Mouse (Mus musculus) small intestine, adult 2 months (tissue): Measurements from ENCODE around the gene Bcl2.

Source experiments
- CTCF ChIP-seq: fragments of 200-500 bp; IDR thresholded peaks from 2 replicates; pipeline ENCODE4 v1.5.1; 2012; ENCODE audit warnings: low read depth, mild to moderate bottlenecking, control low read depth, inconsistent platforms, low read length, moderate library complexity, mixed read lengths; ENCODE audit not compliant: insufficient replicate concordance, insufficient read length; ENCODE audit errors: extremely low read depth
- POLR2A ChIP-seq: fragments of 200-500 bp; IDR thresholded peaks from 2 replicates; pipeline ENCODE4 v1.6.1; 2012; ENCODE audit warnings: low read depth, mild to moderate bottlenecking, control low read depth, inconsistent platforms, low read length, moderate library complexity

DNA sequence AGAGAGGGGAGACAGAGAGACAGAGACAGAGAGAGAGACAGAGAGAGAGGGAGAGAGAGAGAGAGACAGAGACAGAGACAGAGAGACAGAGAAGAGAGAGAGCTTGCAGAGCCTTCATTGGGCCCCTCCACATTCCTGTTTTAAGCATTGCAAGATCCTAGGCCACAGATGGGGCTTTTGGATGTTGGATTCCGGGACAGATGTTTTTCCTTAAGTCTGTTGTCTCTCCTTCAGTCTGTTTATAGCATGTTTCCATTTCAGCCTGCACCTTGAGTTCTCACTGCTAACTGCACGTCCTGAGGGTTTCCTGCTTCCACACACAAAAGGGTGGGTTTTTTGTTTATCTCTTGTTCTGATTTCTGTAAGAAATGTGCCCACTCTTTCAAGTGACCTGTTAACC, 77.4 kb downstream of the Bcl2 start:
- TF ChIP-seq CTCF (no peak), POLR2A (no peak)
